Mouse (Mus musculus) C2C12 (cell line): ENCODE results near the gene Utrn. TPM values are rescaled to one million over a fixed set of nuclear protein-coding genes. Genes with fewer than 3 reads are reported as not detected.

Experiments used
- H3K27me3 ChIP-seq: one replicate; pipeline ENCODE4 v1.6.1; 2011; ENCODE audit not compliant: control insufficient read depth, insufficient read depth, insufficient read length
- H3K36me3 ChIP-seq: one replicate; pipeline ENCODE4 v1.6.1; 2011; ENCODE audit not compliant: control insufficient read depth, insufficient read depth
- H3K4me3 ChIP-seq: one replicate; pipeline ENCODE4 v1.5.1; 2011; ENCODE audit warnings: mild to moderate bottlenecking, control low read depth; ENCODE audit not compliant: poor library complexity, insufficient read depth, severe bottlenecking
- H3K79me2 ChIP-seq: one replicate; pipeline ENCODE4 v1.6.1; 2011; ENCODE audit not compliant: control insufficient read depth, insufficient read depth
- H3K79me3 ChIP-seq: one replicate; pipeline ENCODE4 v1.6.1; 2011; ENCODE audit warnings: low read depth, control low read depth
- H3ac ChIP-seq: one replicate; pipeline ENCODE3; 2011; ENCODE audit warnings: low read depth; ENCODE audit not compliant: control insufficient read depth, insufficient read length
- CEBPB ChIP-seq: IDR thresholded peaks from one replicate; pipeline ENCODE4 v1.6.1; 2011; ENCODE audit warnings: low read depth, mild to moderate bottlenecking, control low read depth, moderate library complexity
- CTCF ChIP-seq: IDR thresholded peaks from one replicate; pipeline ENCODE4 v1.5.1; 2011; ENCODE audit not compliant: control insufficient read depth, insufficient read depth, insufficient read length
- FOSL1 ChIP-seq: IDR thresholded peaks from one replicate; pipeline ENCODE4 v1.8.0; 2011; ENCODE audit warnings: mild to moderate bottlenecking, low read length; ENCODE audit not compliant: poor library complexity, insufficient read depth, severe bottlenecking
- MAX ChIP-seq: IDR thresholded peaks from one replicate; pipeline ENCODE4 v1.6.1; 2011; ENCODE audit warnings: mild to moderate bottlenecking, control low read depth
- MYOD1 ChIP-seq: IDR thresholded peaks from one replicate; pipeline ENCODE4 v1.6.1; 2011; ENCODE audit warnings: low read depth; ENCODE audit not compliant: control insufficient read depth, insufficient read length
- MYOG ChIP-seq: IDR thresholded peaks from one replicate; pipeline ENCODE4 v1.6.1; 2011; ENCODE audit not compliant: control insufficient read depth, insufficient read length; ENCODE audit errors: extremely low read depth
- USF1 ChIP-seq: IDR thresholded peaks from one replicate; pipeline ENCODE4 v1.6.1; 2011; ENCODE audit warnings: low read depth, mild to moderate bottlenecking, control low read depth, moderate library complexity
- polyA plus RNA-seq: library from polyadenylated mRNA; unstranded; fragments of >200 nt; fragmentation: generic; extraction: Trizol; gene quantifications from one replicate; pipeline ENCODE4 v1.2.1, GENCODE M21; 2012; ENCODE audit warnings: missing spikeins

Gene Utrn
- polyA plus RNA-seq, 1 experiment = 10.5 TPM

GRCm38 (mm10) chr10:12460945-12461344, 408.2 kb downstream of the Utrn start:
- no peak overlapping the region for H3K4me3 ChIP-seq
- peaks cover 32% of the 10 kb centered on the region for H3K36me3 ChIP-seq
- H3K79me2 ChIP-seq = no peaks in the 10 kb centered on the region
- no peaks in the 10 kb centered on the region for H3K79me3 ChIP-seq
- no peak for TF ChIP-seq MAX
- no peak for TF ChIP-seq CEBPB
- no peak for TF ChIP-seq MYOD1
- no peak for TF ChIP-seq FOSL1
- no peak for TF ChIP-seq CTCF
- no peak for TF ChIP-seq MYOG
- TF ChIP-seq USF1 = no peak
- no peak overlapping the region for H3ac ChIP-seq
- no peaks in the 10 kb centered on the region for H3K27me3 ChIP-seq

- no peaks in the 10 kb centered on the region for H3K79me2 ChIP-seq
- H3K79me3 ChIP-seq = no peaks in the 10 kb centered on the region
- H3K4me3 ChIP-seq = no peak overlapping the region
- H3ac ChIP-seq = no peak overlapping the region
- peaks cover 20% of the 10 kb centered on the region for H3K36me3 ChIP-seq
- H3K27me3 ChIP-seq = no peaks in the 10 kb centered on the region
- TF ChIP-seq USF1 (no peak), MYOG (no peak), MYOD1 (no peak), FOSL1 (no peak), CEBPB (no peak), CTCF (no peak), MAX (no peak)
Measured at GRCm38 (mm10) chr10:12456867-12457266, 412.3 kb downstream of the Utrn start.

- Histone ChIP-seq H3K4me3 (no peak overlapping the region), H3K79me2 (no peaks in the 10 kb centered on the region), H3K36me3 (peaks cover 14% of the 10 kb centered on the region), H3ac (no peak overlapping the region), H3K79me3 (no peaks in the 10 kb centered on the region), H3K27me3 (no peaks in the 10 kb centered on the region)
- TF ChIP-seq CTCF (no peak), MYOG (no peak), FOSL1 (no peak), USF1 (no peak), CEBPB (no peak), MAX (no peak), MYOD1 (no peak)
Measured at GRCm38 (mm10) chr10:12452641-12453040, 416.5 kb downstream of the Utrn start.

GRCm38 (mm10) chr10:12444122-12444521, 425.0 kb downstream of the Utrn start:
- Histone ChIP-seq H3K79me3 (no peaks in the 10 kb centered on the region), H3ac (no peak overlapping the region), H3K79me2 (no peaks in the 10 kb centered on the region), H3K36me3 (peaks cover 19% of the 10 kb centered on the region), H3K4me3 (no peak overlapping the region), H3K27me3 (no peaks in the 10 kb centered on the region)
- no peak for TF ChIP-seq CEBPB
- TF ChIP-seq MYOG = no peak
- TF ChIP-seq MAX = no peak
- no peak for TF ChIP-seq CTCF
- no peak for TF ChIP-seq FOSL1
- no peak for TF ChIP-seq USF1
- TF ChIP-seq MYOD1 = no peak

GRCm38 (mm10) chr10:12433161-12433560, 436.0 kb downstream of the Utrn start:
- Histone ChIP-seq H3K4me3 (no peak overlapping the region), H3K79me2 (no peaks in the 10 kb centered on the region), H3ac (no peak overlapping the region), H3K27me3 (no peaks in the 10 kb centered on the region), H3K79me3 (no peaks in the 10 kb centered on the region), H3K36me3 (peaks cover 5% of the 10 kb centered on the region)
- TF ChIP-seq MYOD1 = no peak
- TF ChIP-seq CTCF = no peak
- TF ChIP-seq MAX = no peak
- no peak for TF ChIP-seq CEBPB
- no peak for TF ChIP-seq FOSL1
- no peak for TF ChIP-seq MYOG
- no peak for TF ChIP-seq USF1

- Histone ChIP-seq H3K79me2 (no peaks in the 10 kb centered on the region), H3K27me3 (no peaks in the 10 kb centered on the region), H3ac (no peak overlapping the region), H3K4me3 (no peak overlapping the region), H3K79me3 (no peaks in the 10 kb centered on the region), H3K36me3 (peaks cover 5% of the 10 kb centered on the region)
- no peak for TF ChIP-seq CTCF
- TF ChIP-seq CEBPB = no peak
- TF ChIP-seq FOSL1 = no peak
- TF ChIP-seq MAX = no peak
- TF ChIP-seq MYOD1 = no peak
- no peak for TF ChIP-seq USF1
- no peak for TF ChIP-seq MYOG
Measured at GRCm38 (mm10) chr10:12430399-12430798, 438.8 kb downstream of the Utrn start.
